Mouse (Mus musculus) central nervous system, embryonic 18 days (tissue): ENCODE data around the gene Olfr1107. TPM values are rescaled to one million over a fixed set of nuclear protein-coding genes. Genes with fewer than 3 reads are reported as not detected.

Experiments
- polyA plus RNA-seq: library from polyadenylated mRNA; depleted of rRNA; stranded (reverse); fragments of >200 nt; gene quantifications from 2 replicates; pipeline ENCODE4 v1.2.3, GENCODE M21; 2012; rRNA removed

Olfr1107 gene
- not detected in 2 replicates for polyA plus RNA-seq

DNA sequence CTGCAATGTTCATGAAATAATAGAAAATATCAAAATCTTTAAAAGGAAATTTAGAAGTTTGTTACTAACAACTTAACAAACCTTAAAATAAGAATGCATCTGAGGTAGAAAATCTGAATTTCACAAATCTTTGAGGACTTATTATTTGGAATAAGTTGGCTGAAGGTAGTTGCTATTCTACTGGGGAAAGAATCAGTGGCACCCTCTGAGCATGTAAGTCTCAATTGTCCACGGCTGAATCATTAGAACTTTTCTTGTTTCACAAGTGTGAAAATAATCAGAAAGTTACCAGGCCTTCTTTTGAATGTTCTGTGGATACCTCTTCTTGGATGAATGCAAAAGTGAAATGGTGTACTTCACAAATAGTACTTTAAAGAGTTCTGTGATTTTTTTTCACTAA lies at the start of gene Olfr1107:
TSS of gene Olfr1107 (minus strand) at position 101 of the 400 bp plus-strand sequence.

DNA sequence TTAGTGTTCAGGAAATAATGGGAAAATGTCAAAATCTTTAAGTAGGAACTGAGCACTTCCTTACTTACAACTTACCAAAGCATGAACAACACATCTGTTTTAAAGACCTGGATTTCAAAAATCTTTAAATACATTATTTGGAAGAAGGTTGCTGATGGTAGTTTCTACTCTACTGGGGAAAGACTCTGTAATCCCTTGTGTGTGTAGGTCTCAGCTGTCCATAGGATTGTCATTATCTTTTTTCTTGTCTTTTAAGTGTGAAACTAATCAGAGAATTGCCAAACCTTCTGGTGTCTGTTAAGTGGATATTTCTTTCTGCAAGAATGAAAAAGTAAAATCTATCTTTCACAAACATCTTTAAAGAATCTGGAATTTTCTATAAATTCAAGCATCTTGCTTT lies 38.9 kb upstream of the Olfr1107 start, which contains the start of gene Olfr259:
TSS of gene Olfr259 (minus strand) at position 101 of the 400 bp plus-strand sequence.

DNA sequence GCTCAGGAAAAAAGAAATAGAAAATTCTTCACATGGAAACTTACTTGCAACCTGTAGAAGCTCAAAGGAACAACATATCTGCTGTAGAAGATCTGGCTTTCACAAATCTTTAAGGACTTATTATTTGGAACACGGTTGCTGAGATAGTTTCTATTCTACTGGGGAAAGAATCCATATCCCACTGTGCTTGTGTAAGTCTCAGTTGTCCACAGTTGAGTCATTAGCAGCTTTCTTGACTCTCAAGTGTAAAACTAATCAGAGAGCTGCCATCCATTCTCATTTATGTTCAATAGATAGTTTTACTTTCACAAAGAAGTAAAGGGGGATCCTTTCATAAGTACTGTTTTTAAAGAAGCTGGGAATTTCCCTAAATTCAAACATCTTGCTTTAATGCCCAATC lies 20.3 kb upstream of the Olfr1107 start, which contains the start of gene Olfr1109:
TSS of gene Olfr1109 (minus strand) at position 101 of the 400 bp plus-strand sequence.

DNA sequence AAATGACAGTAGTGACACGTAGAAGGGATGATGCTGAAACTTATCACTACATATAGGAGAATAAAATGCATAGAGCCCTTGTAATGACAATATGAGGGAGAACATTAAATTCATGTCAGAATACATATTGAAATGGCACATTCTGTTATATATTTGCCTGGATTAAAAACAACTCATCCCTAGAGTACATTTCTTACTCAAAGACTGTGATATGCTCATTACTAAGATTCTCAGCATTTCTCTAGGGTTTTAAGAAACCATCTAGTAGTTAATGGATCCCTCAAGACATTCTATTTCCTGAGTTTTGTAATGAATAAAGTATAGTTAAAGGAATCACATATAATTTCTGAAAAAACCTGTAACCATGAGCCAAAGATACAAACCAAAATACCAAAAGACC lies 23.4 kb downstream of the Olfr1107 start, which contains the start of gene Olfr1106:
TSS of gene Olfr1106 (minus strand) at position 101 of the 400 bp plus-strand sequence.

DNA sequence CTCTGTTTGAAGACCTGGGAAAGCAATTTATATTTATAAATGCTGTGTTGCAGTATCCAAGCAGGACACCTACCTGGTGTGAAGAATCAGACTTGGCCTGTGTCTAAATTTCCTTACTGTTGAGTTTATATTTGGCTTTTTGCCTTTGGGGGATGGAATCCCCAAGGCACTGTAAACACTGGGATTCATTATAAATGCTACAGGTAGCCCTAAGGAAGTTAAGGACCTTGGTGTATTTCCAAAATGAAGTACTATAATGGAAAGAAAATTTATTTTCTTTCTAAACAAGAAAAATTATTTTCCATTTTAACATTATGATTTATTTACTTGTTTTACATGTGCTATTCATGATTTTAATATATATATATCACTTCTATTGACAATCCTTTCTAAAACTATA lies 39.2 kb downstream of the Olfr1107 start, which contains the start of gene Olfr1105:
TSS of gene Olfr1105 (minus strand) at position 101 of the 400 bp plus-strand sequence.

DNA sequence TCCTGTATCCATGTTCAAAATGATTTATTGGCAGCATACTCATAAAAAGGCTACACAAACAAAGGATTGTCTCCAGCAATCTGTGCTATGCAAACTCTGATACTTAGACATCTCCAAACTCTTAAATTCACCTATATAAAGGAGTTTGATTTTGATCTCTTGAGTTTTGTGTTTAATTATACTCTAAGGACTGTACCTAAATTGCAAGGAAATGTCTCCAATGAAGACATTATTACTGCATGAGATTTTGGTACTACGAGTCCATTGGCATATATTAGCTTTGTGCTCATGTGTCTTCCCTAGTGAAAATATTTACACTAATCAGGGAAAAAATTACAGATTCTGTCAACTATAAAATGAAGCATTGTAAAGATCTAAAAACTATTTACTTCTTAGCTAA lies 48.6 kb downstream of the Olfr1107 start, which contains the start of gene Olfr1104:
TSS of gene Olfr1104 (minus strand) at position 101 of the 400 bp plus-strand sequence.

Other genes with a start within 250 kb of the Olfr1107 start
- not detected in 2 replicates for gene Olfr1095, start 224.1 kb downstream of the Olfr1107 start, polyA plus RNA-seq
- not detected in 2 replicates for gene Gm13723, start 201.0 kb downstream of the Olfr1107 start, polyA plus RNA-seq
- gene Olfr1097, start 183.6 kb downstream of the Olfr1107 start, polyA plus RNA-seq, result not detected in 2 replicates
- gene Olfr1098, start 151.3 kb downstream of the Olfr1107 start, polyA plus RNA-seq, result not detected in 2 replicates
- not detected in 2 replicates for gene Olfr1099, start 115.1 kb downstream of the Olfr1107 start, polyA plus RNA-seq
- gene Olfr1100, start 95.9 kb downstream of the Olfr1107 start, polyA plus RNA-seq, result not detected in 2 replicates
- not detected in 2 replicates for gene Olfr1101, start 84.6 kb downstream of the Olfr1107 start, polyA plus RNA-seq
- gene Olfr1102, start 77.4 kb downstream of the Olfr1107 start, polyA plus RNA-seq, result not detected in 2 replicates
- gene Olfr1104, start 48.7 kb downstream of the Olfr1107 start, polyA plus RNA-seq, result not detected in 2 replicates
- not detected in 2 replicates for gene Olfr1105, start 39.3 kb downstream of the Olfr1107 start, polyA plus RNA-seq
- not detected in 2 replicates for gene Olfr1106, start 23.5 kb downstream of the Olfr1107 start, polyA plus RNA-seq
- gene Olfr1109, start 20.2 kb upstream of the Olfr1107 start, polyA plus RNA-seq, result not detected in 2 replicates
- not detected in 2 replicates for gene Olfr259, start 38.8 kb upstream of the Olfr1107 start, polyA plus RNA-seq
- not detected in 2 replicates for gene Olfr1110, start 64.5 kb upstream of the Olfr1107 start, polyA plus RNA-seq
- not detected in 2 replicates for gene Olfr1111, start 76.8 kb upstream of the Olfr1107 start, polyA plus RNA-seq
- not detected in 2 replicates for gene Olfr1112, start 112.0 kb upstream of the Olfr1107 start, polyA plus RNA-seq
- not detected in 2 replicates for gene Olfr1113, start 133.2 kb upstream of the Olfr1107 start, polyA plus RNA-seq
- gene Olfr1115, start 172.2 kb upstream of the Olfr1107 start, polyA plus RNA-seq, result not detected in 2 replicates
- not detected in 2 replicates for gene Olfr1116, start 191.7 kb upstream of the Olfr1107 start, polyA plus RNA-seq
- gene Olfr1118, start 231.8 kb upstream of the Olfr1107 start, polyA plus RNA-seq, result not detected in 2 replicates